Mouse (Mus musculus) left cerebral cortex, postnatal 25 days (tissue): ENCODE measurements around the gene Dgat2l6. TPM values are rescaled to one million over a fixed set of nuclear protein-coding genes. Genes with fewer than 3 reads are reported as not detected.

Experiments
- DNase-seq, 2 experiments: peaks; one replicate each; pipeline ENCODE4 v3.0.0; 2022; ENCODE audit warnings: low spot score in 2 of 2, mixed read lengths in 1 of 2
- intact Hi-C: fragments of 180-260 bp; cut with DNase I; formaldehyde crosslinking; loops from one replicate; pipeline ENCODE4 v1.15.1; 2025
- total RNA-seq, 2 experiments: library from RNA; stranded (reverse); gene quantifications; 2 replicates each; pipeline ENCODE4 v1.2.3; 2021

The Dgat2l6 gene
- under 1 TPM; 0.37 TPM for total RNA-seq

DNA sequence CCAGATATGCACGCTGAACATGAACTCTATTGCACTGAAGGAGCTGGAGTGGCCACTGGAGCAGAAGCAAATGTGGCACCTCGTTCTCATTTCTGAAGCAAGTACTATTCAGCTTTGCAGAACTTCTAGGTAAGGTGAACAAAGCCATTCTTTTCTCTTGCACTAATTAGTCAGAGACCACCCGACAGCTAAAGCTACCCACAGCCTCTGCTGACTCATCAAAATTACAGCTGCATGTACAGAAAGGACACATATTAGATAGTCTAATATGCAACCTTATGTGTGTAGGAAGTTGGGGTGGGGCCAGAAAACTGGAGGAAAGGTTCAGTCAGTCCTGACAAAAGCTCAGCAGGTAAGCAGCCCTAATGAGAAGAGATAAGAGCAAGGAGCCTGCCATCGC is at the start of gene Dgat2l6:
TSS of gene Dgat2l6 (plus strand) at position 368 of the 400 bp plus-strand sequence.
- DNase-seq, result no peak
- intact Hi-C loops, result no loop called here

- DNase-seq, result no peak
- intact Hi-C loops, result loop anchor here (10.0 kb wide), 1 partner anchor 751 kb away; no protein-coding TSS in a partner anchor
Measured at GRCm38 (mm10) chrX:100475569-100476223, 48.9 kb upstream of the Dgat2l6 start.

DNA sequence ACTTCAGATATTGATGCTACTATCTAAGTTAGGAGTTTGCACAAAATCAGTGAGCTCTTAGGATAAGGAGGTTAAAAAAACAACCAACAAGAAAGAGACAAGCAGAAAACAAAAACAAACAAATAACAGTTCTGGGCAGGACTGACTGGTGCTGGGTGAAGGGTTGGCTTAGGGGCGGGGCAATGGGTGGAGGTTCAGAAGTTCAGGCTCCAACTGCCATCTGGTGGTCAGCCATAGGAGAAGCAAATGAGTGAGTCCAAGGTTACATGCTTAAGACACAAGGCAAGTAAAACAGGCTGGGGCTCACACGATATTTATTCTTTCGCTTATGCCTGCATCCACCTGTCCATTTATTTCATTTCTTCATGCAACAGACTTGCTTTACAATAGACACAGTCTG is 44.3 kb upstream of the Dgat2l6 start:
- intact Hi-C loops, result loop anchor here (1.0 to 5.0 kb wide), 3 partner anchors 86 to 1348 kb away; no protein-coding TSS in a partner anchor
- DNase-seq, result peak; percentile 37 to 61

- intact Hi-C loops, result loop anchor here (1.0 kb wide), 1 partner anchor 246 kb away; no protein-coding TSS in a partner anchor
- no peak for DNase-seq
Measured at GRCm38 (mm10) chrX:100493500-100494067, 31.1 kb upstream of the Dgat2l6 start.

DNA sequence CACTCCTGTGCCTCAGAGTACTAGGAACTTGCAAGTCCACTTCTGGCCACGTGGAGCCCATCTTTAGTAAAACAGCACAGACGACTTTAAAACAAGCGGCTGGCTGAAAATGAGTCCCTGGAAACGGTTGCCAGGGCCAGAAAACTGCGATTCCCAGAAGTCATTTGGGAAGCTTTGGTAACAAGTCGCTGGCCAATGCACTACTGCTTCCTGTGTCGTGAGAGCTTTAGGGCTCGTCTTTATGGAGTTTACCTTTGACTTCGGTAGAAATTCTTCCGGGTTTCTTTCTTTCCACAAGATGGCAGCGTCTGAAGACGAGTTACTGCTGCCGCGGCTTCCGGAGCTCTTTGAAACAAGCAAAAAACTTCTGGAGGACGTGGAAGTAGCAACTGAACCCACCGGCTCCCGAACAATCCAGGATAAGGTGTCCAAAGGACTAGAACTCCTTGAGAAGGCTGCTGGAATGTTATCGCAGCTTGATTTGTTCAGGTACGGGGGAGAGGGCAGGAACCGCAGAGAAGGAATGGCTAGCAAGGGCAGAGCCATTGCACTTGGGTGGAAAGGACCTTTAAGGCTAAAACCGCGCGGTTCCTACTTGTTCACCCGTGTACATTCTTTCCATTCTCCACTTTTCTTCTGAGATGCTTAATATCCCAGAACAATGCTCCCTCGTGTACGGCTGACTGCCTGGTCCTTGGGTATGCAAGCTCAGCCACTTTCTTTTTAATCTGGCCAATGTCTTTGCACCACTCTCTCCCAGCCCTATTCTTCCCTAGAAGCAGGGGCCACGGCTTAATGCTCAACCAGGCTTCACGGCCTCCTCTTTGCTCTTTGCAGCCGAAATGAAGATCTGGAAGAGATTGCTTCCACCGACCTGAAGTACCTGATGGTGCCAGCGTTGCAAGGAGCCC is 30.3 kb upstream of the Dgat2l6 start, which contains the start of gene Igbp1:
TSS of gene Igbp1 (plus strand) at position 224 of the 911 bp plus-strand sequence.
- peak; percentile 74 to 94 for DNase-seq
- intact Hi-C loops, result loop anchor here (1.0 kb wide), 1 partner anchor 245 kb away; no protein-coding TSS in a partner anchor

GRCm38 (mm10) chrX:100504175-100504851 is 20.3 kb upstream of the Dgat2l6 start:
- DNase-seq, result no peak
- intact Hi-C loops, result no loop called here

GRCm38 (mm10) chrX:100508164-100508563 is 16.5 kb upstream of the Dgat2l6 start:
- no peak for DNase-seq
- intact Hi-C loops, result no loop called here

GRCm38 (mm10) chrX:100509921-100510320 is 14.7 kb upstream of the Dgat2l6 start:
- DNase-seq, result no peak
- intact Hi-C loops, result no loop called here

GRCm38 (mm10) chrX:100516683-100517082 is 8.0 kb upstream of the Dgat2l6 start:
- DNase-seq, result peak in 1 of 2 experiments; percentile 71
- intact Hi-C loops, result loop anchor here (2.0 kb wide), 1 partner anchor 82 kb away; no protein-coding TSS in a partner anchor

DNA sequence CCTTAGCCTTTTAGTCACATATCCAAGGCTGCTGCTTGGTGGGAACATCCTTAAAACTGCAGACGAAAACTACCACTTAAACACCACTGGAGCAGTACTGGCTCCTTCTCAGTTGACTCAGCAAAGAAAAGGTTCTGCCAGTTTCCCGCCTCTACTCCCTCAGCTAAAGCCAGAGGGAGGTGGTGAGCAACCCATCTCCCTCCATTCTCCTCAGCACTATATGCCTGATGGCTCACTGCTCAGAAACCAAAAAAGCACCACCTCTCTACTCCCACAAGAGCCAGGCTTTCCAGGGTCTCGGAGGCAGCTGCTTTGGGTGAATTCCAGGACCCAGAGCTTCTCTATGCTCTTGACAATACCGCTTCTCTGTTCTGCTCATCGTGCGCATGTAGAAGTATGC is 7.0 kb upstream of the Dgat2l6 start:
- DNase-seq, result peak; percentile 15 to 81
- intact Hi-C loops, result loop anchor here (2.0 kb wide), 1 partner anchor 81 kb away; no protein-coding TSS in a partner anchor

- DNase-seq, result no peak
- intact Hi-C loops, result no loop called here
Measured at GRCm38 (mm10) chrX:100518532-100518931, 6.1 kb upstream of the Dgat2l6 start.

- no peak for DNase-seq
- intact Hi-C loops, result no loop called here
Measured at GRCm38 (mm10) chrX:100556026-100556425, 31.4 kb downstream of the Dgat2l6 start.

DNA sequence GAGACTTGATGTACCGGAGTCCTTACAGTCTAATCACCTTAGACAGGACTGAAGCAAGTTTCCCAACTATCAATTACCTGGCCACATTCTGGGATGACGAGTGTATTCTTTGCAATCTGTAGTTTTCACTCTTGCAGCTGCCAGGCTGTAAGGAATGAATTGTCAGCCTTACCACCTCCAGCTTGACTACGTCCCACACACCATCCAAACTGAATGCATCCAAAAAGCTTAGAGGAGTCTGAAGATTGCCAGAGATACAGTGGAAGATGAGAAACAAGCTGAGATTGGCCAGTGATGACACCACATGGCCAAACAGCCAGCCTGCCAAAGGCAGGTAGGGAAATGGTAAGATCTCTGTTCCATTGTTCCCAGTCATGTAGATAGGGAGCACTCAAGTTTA is 41.1 kb downstream of the Dgat2l6 start:
- DNase-seq, result peak in 1 of 2 experiments; percentile 60
- intact Hi-C loops, result no loop called here

- intact Hi-C loops, result no loop called here
Measured at GRCm38 (mm10) chrX:100571951-100572350, 47.3 kb downstream of the Dgat2l6 start, which contains the start of gene Awat1. Awat1 (plus strand) TSS chrX:100572251.

DNA sequence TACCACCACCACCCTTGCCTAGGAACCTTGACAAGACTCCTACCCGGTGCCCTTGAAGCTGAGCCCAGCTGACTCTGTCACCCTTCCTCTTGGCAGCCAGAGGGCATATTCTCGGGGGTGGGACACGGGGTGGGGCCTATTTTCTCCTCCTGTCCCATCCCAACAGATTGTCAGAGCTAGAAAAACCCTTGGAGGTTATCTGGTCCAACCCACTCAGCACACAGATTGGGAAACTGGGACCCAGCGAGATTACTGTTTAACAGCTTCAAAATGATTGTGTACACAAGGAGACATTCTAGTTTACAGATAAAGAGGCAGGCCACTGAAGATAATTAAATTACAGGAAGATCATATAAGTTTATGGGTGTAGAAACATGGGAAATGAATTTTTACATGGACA is 70.2 kb downstream of the Dgat2l6 start, which contains the start of gene P2ry4:
TSS of gene P2ry4 (minus strand) at position 79 of the 400 bp plus-strand sequence.
- DNase-seq, result no peak
- intact Hi-C loops, result no loop called here

More at GRCm38 (mm10) chrX:100571951-100572350, 47.3 kb downstream of the Dgat2l6 start, which contains the start of gene Awat1:
- DNase-seq, result no peak
